ENCODE assay signal across 22 mouse cellular contexts in the genomic region with DNA sequence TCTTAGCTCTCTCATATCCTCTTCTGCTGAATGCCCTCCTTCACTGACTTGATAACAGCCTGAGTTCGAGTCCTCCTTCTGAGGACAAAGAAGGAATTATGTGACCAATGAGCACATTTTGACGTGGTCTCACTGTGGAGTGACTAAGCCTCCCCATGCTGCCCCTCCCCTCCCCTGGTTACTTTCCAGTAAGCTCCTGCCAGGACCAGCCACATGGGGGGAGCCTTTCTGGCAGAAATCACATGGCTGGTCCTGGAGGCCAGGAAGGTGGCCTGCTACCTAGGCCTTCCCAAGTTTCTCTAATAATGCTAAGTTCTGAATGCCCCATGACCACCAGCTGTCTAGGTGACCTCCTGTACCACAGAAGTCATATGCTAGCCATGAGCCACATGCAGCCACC. TPM values are rescaled to one million over a fixed set of nuclear protein-coding genes. Genes with fewer than 3 reads are reported as not detected.
DNase-seq lines count a peak whose midpoint lies in the region; TF ChIP-seq lines count a peak whose summit lies in the region.
"Had no signal": no experiment of that assay in that cellular context is flagged by ENCODE, and none has a peak within 500 bp of the region (broad histone marks: within the 10 kb centered on the region; RNA-seq: fewer than 3 reads in every experiment).

No protein-coding gene starts in this region.

- peak overlapping the region; percentile 69 for H3K27ac ChIP-seq in layer of hippocampus, adult 2 months
- H3K27ac ChIP-seq: embryonic facial prominence, embryonic 12.5 days; embryonic facial prominence, embryonic 15.5 days; gastrocnemius, adult 2 months; hindbrain, embryonic 10.5 days; hindbrain, embryonic 14.5 days had no signal

- TF ChIP-seq CTCF in layer of hippocampus, adult 2 months (conservative IDR thresholded peaks at IDR 0.05): no peak

- DNase-seq in cerebellum, adult 9-10 months: peak; percentile 55
- DNase-seq in cerebellum, adult 11-12 months: no peak
- DNase-seq in layer of hippocampus, adult 2 months (ENCODE audit: low spot score in 2 of 2): no peak
- no peak for DNase-seq in layer of hippocampus, postnatal 25 days (ENCODE audit: extremely low spot score in 1 of 2, low spot score in 1 of 2)
- peak; percentile 61 to 72 for DNase-seq in cerebellum, postnatal 10 days
- no peak for DNase-seq in left cerebral cortex, adult 8-10 months (ENCODE audit: low spot score in 2 of 2)
- DNase-seq: adrenal gland, adult 8-10 months; adrenal gland, postnatal 25 days; forebrain, postnatal 0 days; gastrocnemius, adult 2 months; gastrocnemius, postnatal 14 days; heart, adult 11 months; heart, postnatal 36 days; kidney, adult 2 months had no signal

- no peak overlapping the region for H3K4me3 ChIP-seq in layer of hippocampus, adult 2 months
- H3K4me3 ChIP-seq: embryonic facial prominence, embryonic 12.5 days; embryonic facial prominence, embryonic 15.5 days; gastrocnemius, adult 2 months; hindbrain, embryonic 10.5 days had no signal

RNA-seq across cellular contexts. Expression of a gene that starts 27.3 kb away (rescaled TPM):
- total RNA-seq in layer of hippocampus, adult 2 months (2021): 10 to 100 TPM; 18.0 to 25.3 TPM
- 10 to 100 TPM; 22.4 to 30.8 TPM for total RNA-seq in layer of hippocampus, postnatal 25 days (2021)
- 10 to 100 TPM; 11.8 to 18.2 (median 15.8) TPM for total RNA-seq in left cerebral cortex, adult 8-10 months (2022)
- total RNA-seq: adrenal gland, adult 8-10 months; adrenal gland, postnatal 25 days; common myeloid progenitor, adult 5-6 weeks; gastrocnemius, adult 2 months; gastrocnemius, postnatal 14 days; gastrocnemius, postnatal 4 days; heart, adult 8-10 months; heart, postnatal 36 days; MEL had no signal

Comparison
In these comparisons a context has a peak if more than half of its experiments do, and no peak if none do; other contexts are left out.
1. DNase-seq: peak in cerebellum, adult 9-10 months (single experiment) and cerebellum, postnatal 10 days (2 of 2); none in cerebellum, adult 11-12 months (single experiment), layer of hippocampus, adult 2 months (0 of 2), layer of hippocampus, postnatal 25 days (0 of 2) and left cerebral cortex, adult 8-10 months (0 of 2).